Mouse (Mus musculus) urinary bladder, postnatal 10 days (tissue): ENCODE results near the gene Bcl2l15.
"Not testable (repeated sequence)": the region's sequence is repeated elsewhere in the genome, so short reads cannot be mapped to it uniquely, and the experiment has no call there.

Experiments
- DNase-seq: peaks from one replicate; pipeline ENCODE4 v3.0.0; 2022; ENCODE audit warnings: low spot score

Gene Bcl2l15

GRCm38 (mm10) chr3:103831146-103831545, 1.3 kb upstream of the Bcl2l15 start:
- no peak for DNase-seq

- DNase-seq: no peak
These were observed 1.6 kb downstream of the Bcl2l15 start for GRCm38 (mm10) chr3:103834001-103834400.

- DNase-seq: no peak
These were observed 3.0 kb downstream of the Bcl2l15 start for GRCm38 (mm10) chr3:103835272-103835950.

- DNase-seq: no peak
These were observed 3.5 kb downstream of the Bcl2l15 start for GRCm38 (mm10) chr3:103835951-103836310.

GRCm38 (mm10) chr3:103836453-103836852, 4.1 kb downstream of the Bcl2l15 start:
- no peak for DNase-seq

GRCm38 (mm10) chr3:103839711-103840110, 7.3 kb downstream of the Bcl2l15 start:
- no peak for DNase-seq

GRCm38 (mm10) chr3:103840195-103840594, 7.8 kb downstream of the Bcl2l15 start:
- not testable (repeated sequence) for DNase-seq

GRCm38 (mm10) chr3:103840946-103841345, 8.5 kb downstream of the Bcl2l15 start:
- not testable (repeated sequence) for DNase-seq

- no peak for DNase-seq
These were observed 18.4 kb downstream of the Bcl2l15 start for GRCm38 (mm10) chr3:103850644-103851363.

- no peak for DNase-seq
These were observed 19.1 kb downstream of the Bcl2l15 start for GRCm38 (mm10) chr3:103851481-103851880.

- DNase-seq: no peak
These were observed 19.5 kb downstream of the Bcl2l15 start for GRCm38 (mm10) chr3:103851882-103852281.

GRCm38 (mm10) chr3:103852565-103853299, 20.3 kb downstream of the Bcl2l15 start:
- no peak for DNase-seq

- no peak for DNase-seq
These were observed 21.4 kb downstream of the Bcl2l15 start for GRCm38 (mm10) chr3:103853804-103854203.

- no peak for DNase-seq
These were observed 24.8 kb downstream of the Bcl2l15 start for GRCm38 (mm10) chr3:103857036-103857805.

- DNase-seq: no peak
These were observed 25.7 kb downstream of the Bcl2l15 start for GRCm38 (mm10) chr3:103857977-103858563.

GRCm38 (mm10) chr3:103858881-103859801, 26.7 kb downstream of the Bcl2l15 start, which contains the start of gene Ptpn22:
TSS of gene Ptpn22 (plus strand) at chr3:103859795.
- no peak for DNase-seq

GRCm38 (mm10) chr3:103859851-103860391, 27.5 kb downstream of the Bcl2l15 start:
- DNase-seq: no peak

GRCm38 (mm10) chr3:103862721-103863220, 30.4 kb downstream of the Bcl2l15 start:
- no peak for DNase-seq

GRCm38 (mm10) chr3:103864200-103864599, 31.8 kb downstream of the Bcl2l15 start:
- no peak for DNase-seq

- DNase-seq: no peak
These were observed 35.1 kb downstream of the Bcl2l15 start for GRCm38 (mm10) chr3:103867424-103867971.
